Mouse (Mus musculus) spleen, adult 2 months (tissue): Measurements from ENCODE around the gene 2610002M06Rik. TPM values are rescaled to one million over a fixed set of nuclear protein-coding genes. Genes with fewer than 3 reads are reported as not detected.

Source experiments
- DNase-seq, 2 experiments: peaks; one replicate each; pipeline versions ENCODE4 v3.0.0 to v3.0.0-alpha.2; 2012 to 2021; ENCODE audit warnings: low spot score in 2 of 2, low read depth in 1 of 2
- H3K27ac ChIP-seq: fragments of 200-500 bp; 2 replicates; pipeline ENCODE4 v1.5.1; 2012; ENCODE audit warnings: low read length, inconsistent platforms; ENCODE audit not compliant: insufficient read depth
- H3K27me3 ChIP-seq: fragments of 200-500 bp; 2 replicates; pipeline ENCODE4 v1.6.1; 2012; ENCODE audit warnings: mild to moderate bottlenecking, moderate library complexity, low read length, inconsistent platforms; ENCODE audit not compliant: control insufficient read depth, insufficient read depth
- H3K36me3 ChIP-seq: fragments of 200-500 bp; 2 replicates; pipeline ENCODE4 v1.6.1; 2012; ENCODE audit warnings: mild to moderate bottlenecking, low read length, inconsistent platforms; ENCODE audit not compliant: control insufficient read depth, insufficient read depth
- H3K4me1 ChIP-seq: fragments of 200-500 bp; 2 replicates; pipeline ENCODE4 v1.6.1; 2011; ENCODE audit warnings: inconsistent platforms; ENCODE audit not compliant: control insufficient read depth, insufficient read depth, insufficient read length
- H3K4me3 ChIP-seq: fragments of 200-500 bp; 2 replicates; pipeline ENCODE4 v1.5.1; 2011; ENCODE audit warnings: mild to moderate bottlenecking, inconsistent platforms; ENCODE audit not compliant: insufficient read depth, insufficient read length; ENCODE audit errors: extremely low read depth
- CTCF ChIP-seq: fragments of 200-500 bp; IDR thresholded peaks from 2 replicates; pipeline ENCODE4 v1.5.1; 2011; ENCODE audit warnings: mild to moderate bottlenecking, inconsistent platforms; ENCODE audit not compliant: insufficient read depth, insufficient read length, insufficient replicate concordance; ENCODE audit errors: extremely low read depth
- POLR2A ChIP-seq: fragments of 200-500 bp; IDR thresholded peaks from 2 replicates; pipeline ENCODE4 v1.6.1; 2011; ENCODE audit warnings: low read depth, low read length, inconsistent platforms
- WGBS: fragments of 180-500 bp; shearing (Covaris S2); methylation state at CpG from one replicate; pipeline ENCODE4 v1.1.7; 2018; 5-methylcytosine and 5-hydroxymethylcytosine counted together
- polyA plus RNA-seq: library from polyadenylated mRNA; depleted of rRNA; stranded (reverse); fragments of >200 nt; gene quantifications from 2 replicates; pipeline ENCODE4 v1.2.3, GENCODE M21; 2012; rRNA removed

The 2610002M06Rik gene
- 0.99 and 1.1 TPM in 2 replicates for polyA plus RNA-seq

GRCm38 (mm10) chrX:107816218-107816554 lies at the start of gene 2610002M06Rik:
Gene 2610002M06Rik, minus strand, starts transcription at chrX:107816334.
- Histone ChIP-seq H3K4me3 (peak within 1 kb of the TSS; percentile 86), H3K36me3 (no peaks in the 10 kb centered on the region), H3K27ac (no peak within 1 kb of the TSS; the same call in 1 of the 2 replicates), H3K27me3 (no peaks in the 10 kb centered on the region), H3K4me1 (no peaks in the 10 kb centered on the region)
- 38% methylated on average over 28 of the region's 28 CpGs for WGBS
- TF ChIP-seq POLR2A (peak; percentile 15; the same call in 1 of the 2 replicates), CTCF (peak; percentile 47; the same call in 1 of the 2 replicates)
- DNase-seq, result peak; percentile 76 to 80

DNA sequence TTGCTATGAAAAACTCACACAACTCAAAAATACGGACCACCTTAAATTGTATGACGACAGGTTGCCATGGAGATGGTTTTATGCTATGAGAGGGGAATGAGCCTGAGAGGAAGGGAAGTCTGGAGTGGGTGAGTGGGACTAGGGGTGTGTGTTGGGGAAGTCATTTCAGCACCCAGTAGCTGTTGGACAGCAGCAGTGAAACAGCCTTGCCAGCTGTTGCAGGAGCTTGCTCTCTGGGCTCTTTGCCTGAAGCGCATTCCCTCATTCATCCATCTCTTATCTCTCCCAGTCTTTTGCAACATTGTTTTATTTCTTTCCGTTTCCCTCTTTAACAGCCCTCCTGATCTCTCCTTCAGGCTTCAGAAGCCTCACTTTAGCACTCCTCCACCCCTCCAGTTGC lies 42.0 kb upstream of the 2610002M06Rik start:
- Histone ChIP-seq H3K27ac (no peak overlapping the region), H3K4me3 (no peak overlapping the region), H3K36me3 (no peaks in the 10 kb centered on the region), H3K27me3 (no peaks in the 10 kb centered on the region), H3K4me1 (no peaks in the 10 kb centered on the region)
- no peak for TF ChIP-seq POLR2A
- TF ChIP-seq CTCF, result no peak
- WGBS, result 32% methylated on average over 4 of the region's 4 CpGs
- DNase-seq, result no peak

DNA sequence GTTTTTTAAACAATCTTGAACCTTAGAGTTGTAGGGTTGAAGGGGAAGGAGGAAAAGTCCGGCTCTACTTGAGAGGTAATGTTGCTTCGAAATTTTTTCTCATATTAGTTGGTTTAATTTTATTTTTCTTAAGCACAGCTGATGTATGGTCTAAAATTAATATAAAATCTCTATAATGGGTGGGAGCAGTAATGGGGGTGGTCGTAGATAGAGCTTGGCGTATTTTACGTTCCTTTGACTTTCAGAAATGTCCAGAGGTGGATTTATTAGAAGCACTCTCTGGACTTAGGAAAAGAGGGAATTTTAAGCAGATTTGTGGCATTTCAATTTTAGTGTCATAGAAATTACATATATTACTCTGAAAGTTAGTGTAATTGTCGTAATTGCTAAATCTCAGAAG lies 592 bp upstream of the 2610002M06Rik start:
- Histone ChIP-seq H3K27ac (no peak overlapping the region), H3K27me3 (no peaks in the 10 kb centered on the region), H3K4me1 (no peaks in the 10 kb centered on the region), H3K36me3 (no peaks in the 10 kb centered on the region), H3K4me3 (no peak overlapping the region)
- no peak for DNase-seq
- no peak for TF ChIP-seq POLR2A
- no peak for TF ChIP-seq CTCF
- 84% methylated on average over 6 of the region's 6 CpGs for WGBS

- Histone ChIP-seq H3K36me3 (no peaks in the 10 kb centered on the region), H3K4me1 (no peaks in the 10 kb centered on the region), H3K27ac (no peak overlapping the region; the same call in 1 of the 2 replicates), H3K4me3 (peak overlapping the region; percentile 86), H3K27me3 (no peaks in the 10 kb centered on the region)
- 29% methylated on average over 32 of the region's 32 CpGs for WGBS
- DNase-seq, result peak in 1 of 2 experiments; percentile 2
- TF ChIP-seq CTCF (no peak), POLR2A (no peak)
Measured at GRCm38 (mm10) chrX:107815502-107816217, 474 bp downstream of the 2610002M06Rik start.

GRCm38 (mm10) chrX:107812120-107812519 lies 4.0 kb downstream of the 2610002M06Rik start:
- H3K27me3 ChIP-seq, result no peaks in the 10 kb centered on the region
- no peak for DNase-seq
- no peak overlapping the region for H3K4me3 ChIP-seq
- no peaks in the 10 kb centered on the region for H3K36me3 ChIP-seq
- TF ChIP-seq CTCF (no peak), POLR2A (no peak)
- no peak overlapping the region for H3K27ac ChIP-seq
- no peaks in the 10 kb centered on the region for H3K4me1 ChIP-seq

GRCm38 (mm10) chrX:107796919-107797318 lies 19.2 kb downstream of the 2610002M06Rik start:
- no peak for TF ChIP-seq POLR2A
- no peak for TF ChIP-seq CTCF
- Histone ChIP-seq H3K27ac (no peak overlapping the region), H3K27me3 (no peaks in the 10 kb centered on the region), H3K4me1 (no peaks in the 10 kb centered on the region), H3K36me3 (no peaks in the 10 kb centered on the region; the same call in 1 of the 2 replicates), H3K4me3 (no peak overlapping the region)
- 85% methylated on average over 2 of the region's 2 CpGs for WGBS
- no peak for DNase-seq

DNA sequence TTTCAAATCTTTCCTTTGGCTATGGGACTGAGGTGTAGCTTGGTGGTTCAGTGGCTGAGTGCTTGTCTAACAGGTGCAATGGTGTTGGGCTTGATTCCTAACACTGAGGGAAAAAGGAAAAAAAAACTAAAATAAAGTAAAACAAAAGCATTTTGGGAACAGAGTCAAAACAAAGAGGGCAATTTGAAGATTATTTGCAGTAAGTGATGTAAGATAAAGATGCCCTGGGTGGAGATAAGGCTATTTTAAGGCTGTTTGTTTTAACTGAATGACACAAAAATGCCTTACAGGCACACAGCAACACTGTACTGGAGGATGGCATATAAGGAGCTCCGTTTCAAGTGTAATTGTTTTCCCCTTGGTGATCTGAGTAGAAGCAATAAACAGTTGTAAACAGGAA lies 20.3 kb downstream of the 2610002M06Rik start:
- no peak for DNase-seq
- H3K4me1 ChIP-seq, result no peaks in the 10 kb centered on the region
- H3K27me3 ChIP-seq, result no peaks in the 10 kb centered on the region
- no peak overlapping the region for H3K4me3 ChIP-seq
- no peak overlapping the region for H3K27ac ChIP-seq
- H3K36me3 ChIP-seq, result no peaks in the 10 kb centered on the region; the same call in 1 of the 2 replicates
- TF ChIP-seq POLR2A, result no peak
- no peak for TF ChIP-seq CTCF
- WGBS, result 71% methylated on average over 1 of the region's 1 CpGs
